Mouse (Mus musculus): ENCODE measurements around the gene Cav1. TPM values are rescaled to one million over a fixed set of nuclear protein-coding genes. Genes with fewer than 3 reads are reported as not detected.

Cav1 gene
- total RNA-seq (2021) = 100 to 1,000 TPM; 270 to 284 TPM

- intact Hi-C loops (cut with DNase I) = loop anchor here (2.0 kb wide), 5 partner anchors 15 to 135 kb away; no protein-coding TSS in a partner anchor
These were observed at the start of gene Cav1 for GRCm38 (mm10) chr6:17305954-17306601. Gene Cav1, plus strand, starts transcription at chr6:17306335.

GRCm38 (mm10) chr6:17258142-17258541 lies 48.0 kb upstream of the Cav1 start:
- intact Hi-C loops (cut with DNase I) = no loop called here
- DNase-seq = no peak

More at GRCm38 (mm10) chr6:17305954-17306601, at the start of gene Cav1:
- DNase-seq = peak; percentile 82 to 83

GRCm38 (mm10) chr6:17258911-17259310 lies 47.2 kb upstream of the Cav1 start:
- intact Hi-C loops (cut with DNase I) = no loop called here
- no peak for DNase-seq

GRCm38 (mm10) chr6:17262786-17263185 lies 43.3 kb upstream of the Cav1 start:
- intact Hi-C loops (cut with DNase I) = no loop called here
- no peak for DNase-seq

GRCm38 (mm10) chr6:17265043-17265442 lies 41.1 kb upstream of the Cav1 start:
- no peak for DNase-seq
- intact Hi-C loops (cut with DNase I) = no loop called here

GRCm38 (mm10) chr6:17266466-17266865 lies 39.7 kb upstream of the Cav1 start:
- intact Hi-C loops (cut with DNase I) = no loop called here
- DNase-seq = no peak

GRCm38 (mm10) chr6:17278366-17278765 lies 27.8 kb upstream of the Cav1 start:
- DNase-seq = no peak
- intact Hi-C loops (cut with DNase I) = no loop called here

GRCm38 (mm10) chr6:17280939-17281756 lies 25.0 kb upstream of the Cav1 start, which contains the start of gene Cav2:
Gene Cav2, plus strand, starts transcription at chr6:17281185.
- intact Hi-C loops (cut with DNase I) = loop anchor here (1.0 to 2.0 kb wide), 5 partner anchors 26 to 111 kb away; no protein-coding TSS in a partner anchor
- DNase-seq = peak; percentile 84 to 87

GRCm38 (mm10) chr6:17281757-17282092 lies 24.4 kb upstream of the Cav1 start:
- DNase-seq = peak in 1 of 2 experiments; percentile 31

DNA sequence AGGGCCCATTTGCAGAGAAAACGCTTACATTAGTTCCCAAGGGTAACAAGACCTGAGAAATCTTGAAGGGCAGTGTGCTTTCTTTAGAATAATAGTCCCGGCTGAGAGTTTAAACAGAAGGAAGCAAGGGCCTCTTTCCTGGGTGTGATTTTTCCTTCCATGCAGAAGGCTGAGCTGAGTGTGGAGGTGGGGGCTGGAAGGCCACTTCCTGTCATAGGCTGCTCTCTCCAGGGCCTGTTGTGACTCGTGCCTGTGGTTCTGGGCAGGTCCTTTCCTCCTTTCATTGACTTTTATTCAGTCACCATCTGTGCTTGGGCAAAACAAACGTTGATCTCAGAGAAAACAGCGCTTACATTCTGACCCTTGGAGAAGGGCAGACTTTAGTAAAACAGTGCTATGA lies 24.0 kb upstream of the Cav1 start:
- intact Hi-C loops (cut with DNase I) = no loop called here
- peak; percentile 30 to 34 for DNase-seq

More at GRCm38 (mm10) chr6:17281757-17282092, 24.4 kb upstream of the Cav1 start:
- intact Hi-C loops (cut with DNase I) = loop anchor here (1.0 to 2.0 kb wide), 5 partner anchors 26 to 111 kb away; no protein-coding TSS in a partner anchor

GRCm38 (mm10) chr6:17283834-17284233 lies 22.3 kb upstream of the Cav1 start:
- intact Hi-C loops (cut with DNase I) = no loop called here
- DNase-seq = no peak

DNA sequence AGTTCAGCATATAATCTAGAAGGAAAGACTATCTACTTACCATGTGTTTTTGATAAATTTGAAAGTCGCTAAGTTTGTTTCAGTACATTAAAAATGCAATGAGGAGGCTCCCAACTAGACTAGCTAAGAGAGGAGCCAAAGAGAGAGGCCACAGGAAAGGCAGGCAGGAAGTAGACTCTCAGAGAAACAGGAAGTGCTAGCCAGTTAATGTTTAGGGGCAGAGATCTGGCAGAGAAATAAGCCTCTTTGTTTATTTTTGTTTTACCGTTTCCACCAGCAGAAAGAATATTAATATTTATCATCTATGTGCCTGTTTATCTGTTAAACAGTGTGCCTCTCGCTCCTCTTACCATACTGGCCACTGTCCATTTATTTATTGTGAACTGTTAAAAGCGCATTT lies 19.8 kb upstream of the Cav1 start:
- intact Hi-C loops (cut with DNase I) = no loop called here
- DNase-seq = no peak

DNA sequence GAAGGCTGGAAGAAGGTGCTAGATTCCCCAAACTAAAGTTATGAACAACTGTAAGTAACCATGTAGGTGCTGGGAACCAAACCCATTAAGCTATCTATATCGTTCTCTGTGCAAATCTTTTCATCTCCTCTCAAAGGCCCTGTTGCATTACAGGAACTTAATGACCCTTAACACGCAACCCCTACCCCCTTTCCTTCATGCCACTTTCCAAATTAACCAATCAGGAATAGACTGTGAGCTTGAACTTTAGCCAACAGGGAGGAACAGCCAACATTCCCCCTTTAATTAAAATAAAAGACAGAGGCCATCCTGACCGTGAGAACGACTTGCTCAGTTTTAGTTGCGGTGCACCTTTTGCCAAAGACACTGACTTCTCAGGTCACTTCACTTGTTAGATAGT lies 11.0 kb upstream of the Cav1 start:
- no peak for DNase-seq
- intact Hi-C loops (cut with DNase I) = no loop called here

DNA sequence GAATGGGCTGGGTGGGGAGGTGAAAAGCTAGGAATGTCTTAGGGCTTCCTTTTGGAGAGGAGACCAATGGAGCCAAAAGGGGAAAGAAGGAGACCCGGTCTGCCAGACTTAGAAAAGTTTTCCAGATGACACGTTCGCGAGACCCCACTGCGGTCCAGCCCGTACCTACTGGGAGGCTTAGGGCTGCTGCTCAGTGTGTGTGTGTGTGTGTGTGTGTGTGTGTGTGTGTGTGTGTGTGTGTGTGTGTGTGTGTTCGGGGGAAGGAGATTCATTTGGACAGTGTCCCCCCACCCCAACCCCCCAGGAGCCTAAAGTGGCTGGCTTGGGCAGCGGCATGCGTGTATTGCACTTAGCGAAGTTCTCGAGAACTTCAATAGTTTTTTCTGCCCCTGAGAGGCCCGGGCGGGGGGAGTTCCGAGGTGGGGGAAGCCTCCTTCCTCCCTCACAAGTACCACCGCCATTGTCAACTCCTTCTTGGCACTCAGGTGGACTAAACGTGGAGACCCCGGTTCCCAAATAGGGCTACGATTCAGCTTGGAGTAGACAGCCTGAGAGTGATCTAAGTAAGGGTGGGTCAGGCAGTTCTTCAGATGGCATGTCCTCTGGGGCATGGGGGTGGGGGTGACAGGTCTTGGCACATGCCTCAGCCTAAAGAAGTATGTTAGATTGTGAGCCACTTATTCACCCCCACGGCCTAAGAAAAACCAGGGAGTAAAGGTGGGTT lies 629 bp downstream of the Cav1 start:
- intact Hi-C loops (cut with DNase I) = loop anchor here (1.0 to 2.0 kb wide), 6 partner anchors 25 to 201 kb away; partner anchors contain the start of gene Cav2
- peak; percentile 41 to 54 for DNase-seq

- peak; percentile 80 to 82 for DNase-seq
- intact Hi-C loops (cut with DNase I) = loop anchor here (1.0 to 2.0 kb wide), 6 partner anchors 26 to 202 kb away; partner anchors contain the start of gene Cav2
These were observed 1.5 kb downstream of the Cav1 start for GRCm38 (mm10) chr6:17307461-17308115.

DNA sequence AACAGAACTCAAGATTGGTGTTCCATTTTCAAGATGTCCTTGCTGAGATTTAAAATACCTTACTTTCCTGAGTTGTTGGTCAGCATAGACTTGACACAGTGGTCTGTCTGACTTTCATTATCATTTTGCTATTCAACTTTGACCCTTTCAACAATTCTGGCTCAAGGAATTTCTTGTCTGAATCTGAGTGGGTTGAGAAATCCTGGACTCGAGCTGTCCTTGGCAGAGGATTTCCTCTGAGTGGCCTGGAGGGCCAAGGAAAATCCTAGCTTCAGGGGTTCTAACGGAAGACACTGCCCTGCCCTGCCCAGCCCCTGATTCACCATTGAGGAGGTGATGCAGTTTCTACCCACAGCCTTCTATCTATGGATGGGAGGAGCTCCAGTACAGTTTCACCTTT lies 2.5 kb downstream of the Cav1 start:
- peak in 1 of 2 experiments; percentile 33 for DNase-seq
- intact Hi-C loops (cut with DNase I) = no loop called here

DNA sequence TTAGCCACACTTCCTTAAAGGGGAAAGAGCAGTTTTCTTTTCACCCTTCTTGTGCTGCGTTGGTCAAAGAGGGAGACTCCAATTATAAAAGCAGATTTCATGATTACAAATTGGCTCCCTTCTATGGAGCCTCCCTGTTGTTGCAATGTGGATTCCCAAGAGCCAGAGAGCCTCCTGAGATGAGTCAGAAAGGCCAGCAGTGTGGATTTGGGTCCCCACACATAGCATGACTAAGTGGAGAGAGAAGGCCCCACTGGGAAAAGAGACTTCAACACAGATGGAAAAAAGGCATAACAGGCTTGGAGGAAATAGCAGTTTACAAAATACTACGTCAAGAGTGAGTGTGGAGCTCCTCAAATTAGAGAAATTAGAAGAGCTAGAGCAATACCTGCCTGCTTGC lies 3.1 kb downstream of the Cav1 start:
- intact Hi-C loops (cut with DNase I) = no loop called here

GRCm38 (mm10) chr6:17314241-17314640 lies 8.1 kb downstream of the Cav1 start:
- intact Hi-C loops (cut with DNase I) = loop anchor here (2.0 kb wide), 1 partner anchor 117 kb away; no protein-coding TSS in a partner anchor

More for the DNA sequence above, 3.1 kb downstream of the Cav1 start:
- DNase-seq = no peak

DNA sequence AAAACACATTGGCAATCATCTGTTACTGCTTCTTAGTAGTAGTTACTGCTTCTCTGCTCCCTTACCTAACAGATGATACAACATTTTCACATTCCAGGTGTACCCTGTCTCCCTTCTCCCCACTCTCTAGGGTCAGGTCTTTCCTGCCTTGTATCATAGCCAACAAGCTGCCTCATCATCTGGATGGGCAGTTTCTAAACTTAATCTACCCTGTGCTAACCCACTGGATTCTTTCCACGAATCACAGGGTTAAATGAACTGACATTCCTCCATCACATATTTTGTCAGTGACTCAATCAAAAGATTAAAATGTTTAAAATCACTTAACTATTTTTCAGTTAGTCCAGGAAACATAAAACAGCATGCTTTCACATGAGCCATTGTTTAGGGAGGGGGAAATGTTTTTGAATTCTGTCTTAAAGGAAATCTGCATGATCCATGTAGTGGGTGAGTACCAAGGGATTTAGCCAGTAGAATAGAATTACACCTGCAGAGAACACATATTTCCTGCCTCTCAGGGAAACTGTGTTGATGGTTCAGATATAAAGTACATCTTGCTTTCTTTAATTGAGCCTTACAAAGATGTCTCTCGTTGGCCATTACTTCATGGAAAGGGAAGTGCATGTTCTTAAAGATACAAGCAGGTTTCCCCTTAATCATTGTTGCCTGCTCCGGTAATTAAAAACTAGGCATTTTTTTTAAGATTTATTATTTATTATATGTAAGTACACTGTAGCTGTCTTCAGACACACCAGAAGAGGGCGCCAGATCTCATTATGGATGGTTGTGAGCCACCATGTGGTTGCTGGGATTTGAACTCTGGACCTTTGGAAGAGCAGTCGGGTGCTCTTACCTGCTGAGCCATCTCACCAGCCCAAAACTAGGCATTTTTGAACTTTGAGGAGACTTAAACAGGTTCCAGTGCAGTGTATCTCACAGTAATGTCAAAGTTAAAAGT lies 8.8 kb downstream of the Cav1 start:
- DNase-seq = no peak
- intact Hi-C loops (cut with DNase I) = loop anchor here (2.0 kb wide), 1 partner anchor 118 kb away; no protein-coding TSS in a partner anchor

More at GRCm38 (mm10) chr6:17314241-17314640, 8.1 kb downstream of the Cav1 start:
- no peak for DNase-seq

Data from heart, postnatal 36 days (tissue).